Mouse (Mus musculus): ENCODE measurements around the gene Calm4. TPM values are rescaled to one million over a fixed set of nuclear protein-coding genes. Genes with fewer than 3 reads are reported as not detected.
"Not testable (repeated sequence)": the region's sequence is repeated elsewhere in the genome, so short reads cannot be mapped to it uniquely, and the experiment has no call there.

Calm4 gene
- total and polyA plus RNA-seq, 2 experiments from 2014 or later, result not detected

DNA sequence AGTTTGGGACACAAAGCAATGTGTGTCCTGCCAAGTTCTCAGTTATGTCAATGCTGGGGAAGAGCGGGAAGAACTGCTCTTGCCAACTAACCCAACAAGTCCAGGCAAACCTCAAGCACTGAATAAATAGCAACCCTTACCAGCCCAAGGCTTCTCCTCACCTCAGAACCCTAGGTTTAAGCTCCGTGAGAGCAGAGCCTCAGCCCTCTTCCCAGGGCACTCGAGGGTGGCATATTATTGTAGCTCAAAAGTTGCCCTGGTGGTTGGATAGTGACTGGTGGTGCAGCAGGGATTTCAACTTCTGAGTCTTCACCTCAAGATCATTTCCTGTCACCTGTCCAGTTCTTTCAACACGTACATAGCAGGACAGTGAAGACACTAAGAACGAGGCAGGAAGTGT, 6.0 kb upstream of the Calm4 start:
- no peaks in the 10 kb centered on the region for H3K36me3 ChIP-seq (ENCODE audit: insufficient read depth)
- no peaks in the 10 kb centered on the region for H3K4me1 ChIP-seq (ENCODE audit: insufficient read depth)
- DNase-seq, result no peak
- no peak overlapping the region for H3K4me3 ChIP-seq (ENCODE audit: low read depth, low read length)
- no peak overlapping the region for H3K4me2 ChIP-seq (ENCODE audit: low read depth)
- whole genome bisulfite sequencing, result 81% methylated on average over 5 of the region's 5 CpGs
- no peak for TF ChIP-seq CTCF (IDR thresholded peaks at IDR 0.05; ENCODE audit: low read depth)
- H3K9me3 ChIP-seq (ENCODE audit: low read length), result no peaks in the 10 kb centered on the region
- no peaks in the 10 kb centered on the region for H3K27me3 ChIP-seq (ENCODE audit: insufficient read depth, low read length)
- no peak overlapping the region for H3K9ac ChIP-seq
- ATAC-seq, result no peak
- no peak overlapping the region for H3K27ac ChIP-seq (ENCODE audit: low read depth, low read length)

DNA sequence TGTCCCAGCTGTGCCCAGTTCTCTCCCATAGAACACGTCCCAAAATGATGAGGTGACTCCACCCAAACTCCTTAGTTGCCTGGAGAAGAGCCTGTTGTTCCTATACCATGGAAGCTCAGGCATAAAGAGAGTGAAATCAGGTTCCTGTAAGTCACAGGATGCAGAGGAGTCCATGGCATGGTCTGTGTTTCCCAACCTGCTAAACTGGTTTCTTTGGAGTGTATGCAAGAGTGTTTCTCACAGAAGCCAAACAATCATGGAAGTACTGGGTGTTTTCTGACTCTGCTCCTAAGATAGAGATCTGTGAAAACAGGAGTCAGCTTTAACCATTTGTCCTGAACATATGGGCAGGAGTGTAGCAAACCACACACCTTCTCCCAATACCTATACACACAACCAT, 5.6 kb upstream of the Calm4 start:
- H3K4me2 ChIP-seq (ENCODE audit: low read depth), result no peak overlapping the region
- DNase-seq (no peak), ATAC-seq (no peak)
- no peak for TF ChIP-seq CTCF (IDR thresholded peaks at IDR 0.05; ENCODE audit: low read depth)
- H3K4me3 ChIP-seq (ENCODE audit: low read depth, low read length), result no peak overlapping the region
- H3K27ac ChIP-seq (ENCODE audit: low read depth, low read length), result no peak overlapping the region
- H3K4me1 ChIP-seq (ENCODE audit: insufficient read depth), result no peaks in the 10 kb centered on the region
- H3K9ac ChIP-seq, result no peak overlapping the region
- no peaks in the 10 kb centered on the region for H3K27me3 ChIP-seq (ENCODE audit: insufficient read depth, low read length)
- no peaks in the 10 kb centered on the region for H3K9me3 ChIP-seq (ENCODE audit: low read length)
- 73% methylated on average over 1 of the region's 1 CpGs for WGBS
- no peaks in the 10 kb centered on the region for H3K36me3 ChIP-seq (ENCODE audit: insufficient read depth)

DNA sequence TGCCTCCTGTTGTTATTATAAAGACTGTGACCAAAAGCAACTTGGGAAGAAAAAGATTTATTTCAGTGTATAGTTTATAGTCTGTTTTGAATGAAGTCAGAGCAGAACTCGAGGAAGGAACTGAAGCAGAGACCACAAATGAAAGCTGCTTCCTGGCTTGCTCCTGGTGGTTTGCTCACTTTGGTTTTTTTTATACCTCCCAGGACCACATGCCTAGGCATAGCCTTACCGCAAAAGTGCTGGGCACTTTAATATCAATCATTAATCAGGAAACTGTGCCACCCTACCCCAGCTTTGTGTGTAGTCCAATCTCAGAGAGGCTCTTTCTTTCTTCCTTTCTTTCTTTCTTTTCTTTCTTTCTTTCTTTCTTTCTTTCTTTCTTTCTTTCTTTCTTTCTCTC, 5.1 kb upstream of the Calm4 start:
- Histone ChIP-seq H3K9ac (no peak overlapping the region), H3K4me2 (ENCODE audit: low read depth) (no peak overlapping the region), H3K27me3 (ENCODE audit: insufficient read depth, low read length) (no peaks in the 10 kb centered on the region), H3K36me3 (ENCODE audit: insufficient read depth) (no peaks in the 10 kb centered on the region), H3K9me3 (ENCODE audit: low read length) (no peaks in the 10 kb centered on the region), H3K4me3 (ENCODE audit: low read depth, low read length) (no peak overlapping the region), H3K27ac (ENCODE audit: low read depth, low read length) (no peak overlapping the region), H3K4me1 (ENCODE audit: insufficient read depth) (no peaks in the 10 kb centered on the region)
- TF ChIP-seq CTCF (IDR thresholded peaks at IDR 0.05; ENCODE audit: low read depth), result no peak
- DNase-seq (no peak), ATAC-seq (no peak)
- 62% methylated on average over 2 of the region's 2 CpGs for WGBS

DNA sequence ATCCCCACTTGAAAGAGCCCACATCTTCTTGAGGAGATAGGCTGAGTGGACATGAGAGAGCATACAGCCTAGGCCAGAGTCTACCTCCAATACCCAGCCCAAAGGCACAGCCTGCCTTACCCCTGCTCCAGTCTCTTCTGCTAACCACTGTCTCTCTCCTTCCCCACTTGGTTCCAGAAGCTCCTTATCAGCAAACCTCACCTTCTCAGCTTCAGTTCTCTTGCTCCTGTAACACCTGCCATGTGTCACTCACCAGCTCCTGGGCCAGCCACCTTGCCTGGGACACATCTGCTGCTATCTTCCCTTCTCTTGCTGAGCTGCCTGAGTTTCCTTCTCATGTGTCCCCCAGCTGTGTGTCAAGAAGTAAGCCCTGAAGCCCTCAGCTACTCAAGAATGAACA, 3.9 kb upstream of the Calm4 start:
- not testable (repeated sequence) for H3K9me3 ChIP-seq (ENCODE audit: low read length); H3K27ac ChIP-seq (ENCODE audit: low read depth, low read length); ATAC-seq; DNase-seq; H3K9ac ChIP-seq; H3K4me3 ChIP-seq (ENCODE audit: low read depth, low read length); H3K36me3 ChIP-seq (ENCODE audit: insufficient read depth); H3K4me2 ChIP-seq (ENCODE audit: low read depth); H3K27me3 ChIP-seq (ENCODE audit: insufficient read depth, low read length); H3K4me1 ChIP-seq (ENCODE audit: insufficient read depth)

DNA sequence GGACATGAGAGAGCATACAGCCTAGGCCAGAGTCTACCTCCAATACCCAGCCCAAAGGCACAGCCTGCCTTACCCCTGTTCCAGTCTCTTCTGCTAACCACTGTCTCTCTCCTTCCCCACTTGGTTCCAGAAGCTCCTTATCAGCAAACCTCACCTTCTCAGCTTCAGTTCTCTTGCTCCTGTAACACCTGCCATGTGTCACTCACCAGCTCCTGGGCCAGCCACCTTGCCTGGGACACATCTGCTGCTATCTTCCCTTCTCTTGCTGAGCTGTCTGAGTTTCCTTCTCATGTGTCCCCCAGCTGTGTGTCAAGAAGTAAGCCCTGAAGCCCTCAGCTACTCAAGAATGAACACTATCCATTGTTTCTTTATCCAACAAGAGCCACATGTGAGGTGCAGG, 3.1 kb downstream of the Calm4 start:
- H3K4me3 ChIP-seq (ENCODE audit: low read depth, low read length); DNase-seq; H3K4me2 ChIP-seq (ENCODE audit: low read depth); H3K9me3 ChIP-seq (ENCODE audit: low read length); H3K27me3 ChIP-seq (ENCODE audit: insufficient read depth, low read length); H3K9ac ChIP-seq; H3K27ac ChIP-seq (ENCODE audit: low read depth, low read length); H3K36me3 ChIP-seq (ENCODE audit: insufficient read depth); H3K4me1 ChIP-seq (ENCODE audit: insufficient read depth); ATAC-seq: not testable (repeated sequence)

DNA sequence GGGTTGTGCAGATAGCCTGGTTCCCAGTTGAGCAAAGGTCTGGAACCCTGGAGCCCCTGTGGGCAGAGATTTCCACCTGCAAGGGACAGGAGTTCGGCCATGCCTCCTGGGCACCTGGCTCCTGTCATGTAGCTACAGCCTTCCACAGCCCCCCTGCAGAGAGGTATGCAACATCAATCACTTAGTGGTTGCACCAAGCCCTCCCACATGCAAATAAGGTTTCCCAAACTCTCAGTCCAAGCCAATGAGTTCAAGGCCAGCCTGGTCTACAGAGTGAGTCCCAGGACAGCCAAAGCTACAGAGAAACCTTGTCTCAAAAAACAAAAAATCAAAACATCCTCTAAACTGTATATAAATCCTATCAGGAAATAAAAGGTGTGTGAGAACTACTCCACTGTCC, 12.8 kb downstream of the Calm4 start:
- ATAC-seq (no peak), DNase-seq (no peak)
- H3K9me3 ChIP-seq (ENCODE audit: low read length), result no peaks in the 10 kb centered on the region
- no peaks in the 10 kb centered on the region for H3K36me3 ChIP-seq (ENCODE audit: insufficient read depth)
- H3K4me1 ChIP-seq (ENCODE audit: insufficient read depth), result no peaks in the 10 kb centered on the region
- H3K4me2 ChIP-seq (ENCODE audit: low read depth), result no peak overlapping the region
- H3K27me3 ChIP-seq (ENCODE audit: insufficient read depth, low read length), result no peaks in the 10 kb centered on the region
- TF ChIP-seq CTCF (IDR thresholded peaks at IDR 0.05; ENCODE audit: low read depth), result no peak
- no peak overlapping the region for H3K4me3 ChIP-seq (ENCODE audit: low read depth, low read length)
- 86% methylated on average over 1 of the region's 1 CpGs for WGBS
- H3K27ac ChIP-seq (ENCODE audit: low read depth, low read length), result no peak overlapping the region
- no peak overlapping the region for H3K9ac ChIP-seq

DNA sequence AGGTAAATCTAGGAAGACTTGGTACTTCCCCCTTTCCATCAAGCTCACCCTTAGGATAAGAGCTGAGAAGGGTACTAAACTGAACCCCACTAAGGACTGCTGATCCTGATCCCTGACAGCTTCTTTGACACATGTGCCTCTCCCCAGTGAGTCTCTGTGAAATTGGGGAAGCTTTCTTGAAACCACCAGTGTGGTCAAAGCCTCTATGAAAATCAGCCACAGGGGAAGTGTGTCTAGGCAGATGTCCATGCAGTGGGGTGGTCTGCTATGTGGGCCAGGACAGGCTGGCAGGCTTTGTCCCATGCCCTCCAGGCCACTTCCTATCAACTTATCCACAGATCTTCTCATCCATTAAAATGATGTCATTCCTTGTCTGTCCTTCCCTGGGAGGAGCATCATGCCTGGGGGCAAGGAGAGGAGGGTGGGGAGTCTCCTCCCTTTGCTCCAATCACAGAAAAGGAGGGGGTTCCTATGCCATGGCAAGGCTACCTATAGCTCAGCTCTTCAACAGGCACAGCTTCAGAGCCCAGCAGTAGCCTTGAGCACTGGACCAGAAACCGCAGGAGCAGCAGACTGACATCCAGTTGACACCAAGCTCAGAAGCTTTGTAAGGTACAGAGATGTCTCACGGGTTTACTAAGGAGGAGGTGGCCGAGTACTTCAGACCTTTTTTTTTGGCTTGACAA, 16.2 kb downstream of the Calm4 start, which contains the start of gene Calm5:
Calm5 (plus strand) TSS at position 526 of the 686 bp plus-strand sequence.
- H3K9me3 ChIP-seq (ENCODE audit: low read length); H3K27ac ChIP-seq (ENCODE audit: low read depth, low read length); DNase-seq; H3K27me3 ChIP-seq (ENCODE audit: insufficient read depth, low read length); H3K4me2 ChIP-seq (ENCODE audit: low read depth); ATAC-seq; H3K9ac ChIP-seq; H3K36me3 ChIP-seq (ENCODE audit: insufficient read depth); H3K4me1 ChIP-seq (ENCODE audit: insufficient read depth); H3K4me3 ChIP-seq (ENCODE audit: low read depth, low read length): not testable (repeated sequence)
- 89% methylated on average over 3 of the region's 3 CpGs for WGBS

DNA sequence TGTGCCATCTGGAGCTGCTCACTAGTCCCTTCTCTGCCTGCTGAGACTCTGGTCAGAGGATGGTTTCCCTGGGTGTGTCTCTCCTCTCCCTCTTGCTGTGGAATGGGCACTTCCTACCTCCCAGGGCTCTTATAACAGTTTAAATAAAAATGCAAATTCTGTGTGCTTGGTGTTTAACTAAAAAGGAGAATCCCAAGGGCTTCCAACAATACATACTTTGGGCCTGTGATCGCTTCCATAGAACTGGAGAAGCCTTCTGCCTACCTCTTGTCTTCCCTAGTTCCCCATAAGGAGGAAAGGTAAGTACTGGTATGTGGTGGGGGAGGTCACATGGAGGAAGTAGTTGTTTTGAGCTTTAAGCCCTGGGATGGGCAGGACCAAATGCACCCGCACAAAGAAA, 17.3 kb downstream of the Calm4 start:
- Histone ChIP-seq H3K36me3 (ENCODE audit: insufficient read depth) (no peaks in the 10 kb centered on the region), H3K4me2 (ENCODE audit: low read depth) (no peak overlapping the region), H3K4me3 (ENCODE audit: low read depth, low read length) (no peak overlapping the region), H3K27ac (ENCODE audit: low read depth, low read length) (no peak overlapping the region), H3K9me3 (ENCODE audit: low read length) (no peaks in the 10 kb centered on the region), H3K4me1 (ENCODE audit: insufficient read depth) (no peaks in the 10 kb centered on the region), H3K27me3 (ENCODE audit: insufficient read depth, low read length) (no peaks in the 10 kb centered on the region), H3K9ac (no peak overlapping the region)
- no peak for DNase-seq
- no peak for TF ChIP-seq CTCF (IDR thresholded peaks at IDR 0.05; ENCODE audit: low read depth)
- 84% methylated on average over 2 of the region's 2 CpGs for WGBS
- no peak for ATAC-seq

Data from forebrain, postnatal 0 days (tissue).